ENCODE assay signal across 8 mouse cellular contexts in the genomic region with DNA sequence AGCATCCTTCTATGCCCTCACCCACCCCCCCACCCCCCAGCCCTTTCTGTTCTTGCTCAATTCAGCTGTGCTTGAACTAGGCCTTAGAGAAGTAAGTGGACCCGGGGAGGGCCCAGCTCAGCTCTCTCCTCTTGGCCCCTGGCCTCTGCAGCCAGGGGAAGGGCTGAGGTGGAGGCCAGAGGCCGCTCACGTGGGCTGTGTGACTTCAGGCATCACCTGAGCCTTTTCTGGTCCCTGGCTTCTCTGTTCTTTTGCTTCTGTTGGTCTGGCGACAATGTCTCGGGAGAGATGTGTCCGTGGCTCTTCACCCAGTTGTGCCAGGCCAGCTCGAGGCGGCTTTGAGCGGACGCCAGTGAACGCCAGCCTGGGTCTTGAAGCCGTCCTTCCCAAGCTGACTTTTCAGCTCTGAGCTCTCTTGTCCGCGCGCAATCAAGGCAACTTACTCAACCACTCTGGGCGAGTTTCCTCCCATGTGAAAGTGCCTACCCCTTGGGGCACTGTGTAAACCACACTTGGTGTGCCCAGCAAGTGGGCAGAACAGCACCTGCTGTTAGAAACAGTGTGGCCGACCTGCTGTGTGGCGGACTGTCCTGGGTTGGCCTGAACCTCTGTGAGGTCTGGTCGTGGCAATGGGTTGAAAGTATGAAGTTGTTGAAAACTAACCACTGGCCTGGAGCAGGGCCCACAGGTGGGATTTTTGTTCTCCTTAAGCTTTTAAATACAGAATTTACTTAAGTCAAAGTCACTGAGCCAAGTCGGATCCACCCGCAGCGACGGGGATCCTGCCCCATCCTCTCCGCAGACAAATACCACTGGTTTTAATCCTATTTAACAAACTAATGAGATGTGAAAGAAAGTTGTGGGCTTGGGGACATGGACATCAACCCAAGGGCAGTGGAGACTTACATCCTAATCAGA.
A peak's percentile ranks its signal among the peaks of the same experiment; 100 is the strongest.
DNase-seq lines count a peak whose midpoint lies in the region; ATAC-seq lines count a peak whose summit lies in the region.

No protein-coding gene starts in this region.

- peak overlapping the region; percentile 66 for H3K4me3 ChIP-seq in heart, embryonic 13.5 days
- no peak overlapping the region; the same call in 1 of the 2 replicates for H3K4me3 ChIP-seq in hindbrain, embryonic 14.5 days (replicated peaks; ENCODE audit: low read length)
- H3K4me3 ChIP-seq in midbrain, embryonic 13.5 days (replicated peaks): peak overlapping the region; percentile 54; the same call in 1 of the 2 replicates

- H3K27ac ChIP-seq in heart, embryonic 13.5 days (replicated peaks): peak overlapping the region; percentile 93
- no peak overlapping the region for H3K27ac ChIP-seq in hindbrain, embryonic 14.5 days
- no peak overlapping the region for H3K27ac ChIP-seq in midbrain, embryonic 13.5 days

- DNase-seq in heart, adult 9 months (ENCODE audit: low spot score in 2 of 2): no peak
- DNase-seq in adipocyte (ENCODE audit: low spot score): peak; percentile 90
- DNase-seq in hindbrain, embryonic 14.5 days (ENCODE audit: low spot score): no peak
- no peak for DNase-seq in cerebellum, adult 8-10 months
- DNase-seq in right cerebral cortex, postnatal 4 days: no peak

- peak overlapping the region; percentile 83 for H3K4me2 ChIP-seq in heart, embryonic 13.5 days
- peak overlapping the region; percentile 73; the same call in 1 of the 2 replicates for H3K4me2 ChIP-seq in hindbrain, embryonic 14.5 days (replicated peaks)
- peak overlapping the region; percentile 90 for H3K4me2 ChIP-seq in midbrain, embryonic 13.5 days (replicated peaks)

- H3K9me3 ChIP-seq in heart, embryonic 13.5 days: no peaks in the 10 kb centered on the region
- H3K9me3 ChIP-seq in hindbrain, embryonic 14.5 days (ENCODE audit: control insufficient read depth, low read length): no peaks in the 10 kb centered on the region
- H3K9me3 ChIP-seq in midbrain, embryonic 13.5 days: no peaks in the 10 kb centered on the region

- peak overlapping the region; percentile 90; the same call in 1 of the 2 replicates for H3K9ac ChIP-seq in heart, embryonic 13.5 days
- peak overlapping the region; percentile 68 for H3K9ac ChIP-seq in hindbrain, embryonic 14.5 days
- no peak overlapping the region for H3K9ac ChIP-seq in midbrain, embryonic 13.5 days (replicated peaks)

- ATAC-seq in heart, embryonic 13.5 days (ENCODE audit: extremely low read depth, insufficient number of reproducible peaks, low FRiP score, low TSS enrichment): no peak
- ATAC-seq in hindbrain, embryonic 14.5 days (ENCODE audit: low FRiP score): no peak
- ATAC-seq in midbrain, embryonic 13.5 days: no peak
- ATAC-seq in frontal cortex, adult (ENCODE audit: low TSS enrichment): no peak

- no peaks in the 10 kb centered on the region for H3K36me3 ChIP-seq in heart, embryonic 13.5 days
- H3K36me3 ChIP-seq in hindbrain, embryonic 14.5 days (replicated peaks; ENCODE audit: control insufficient read depth, insufficient read depth): no peaks in the 10 kb centered on the region
- no peaks in the 10 kb centered on the region for H3K36me3 ChIP-seq in midbrain, embryonic 13.5 days

- H3K27me3 ChIP-seq in heart, embryonic 13.5 days (replicated peaks): no peaks in the 10 kb centered on the region; the same call in 1 of the 2 replicates
- H3K27me3 ChIP-seq in hindbrain, embryonic 14.5 days (ENCODE audit: control insufficient read depth, insufficient read depth, low read length): no peaks in the 10 kb centered on the region
- peaks cover 8% of the 10 kb centered on the region; the same call in 1 of the 2 replicates for H3K27me3 ChIP-seq in midbrain, embryonic 13.5 days

- whole genome bisulfite sequencing in heart, embryonic 13.5 days: 79% methylated on average over 24 of the region's 24 CpGs
- WGBS in hindbrain, embryonic 14.5 days: 74% methylated on average over 24 of the region's 24 CpGs
- 54% methylated on average over 24 of the region's 24 CpGs for WGBS in midbrain, embryonic 13.5 days

- peaks cover 57% of the 10 kb centered on the region for H3K4me1 ChIP-seq in heart, embryonic 13.5 days
- peaks cover 15% of the 10 kb centered on the region for H3K4me1 ChIP-seq in hindbrain, embryonic 14.5 days (replicated peaks; ENCODE audit: control insufficient read depth, insufficient read depth, low read length)
- H3K4me1 ChIP-seq in midbrain, embryonic 13.5 days (replicated peaks): peaks cover 25% of the 10 kb centered on the region
